Mouse (Mus musculus) large intestine, adult 2 months (tissue): ENCODE measurements around the gene A230050P20Rik. TPM values are rescaled to one million over a fixed set of nuclear protein-coding genes. Genes with fewer than 3 reads are reported as not detected.

Source experiments
- DNase-seq: peaks from one replicate; pipeline ENCODE4 v3.0.0-alpha.2; 2012; ENCODE audit warnings: low read depth, low spot score
- WGBS: fragments of 180-500 bp; shearing (Covaris S2); methylation state at CpG from one replicate; pipeline ENCODE4 v1.1.7; 2018; 5-methylcytosine and 5-hydroxymethylcytosine counted together
- polyA plus RNA-seq: library from polyadenylated mRNA; depleted of rRNA; stranded (reverse); fragments of >200 nt; gene quantifications from 2 replicates; pipeline ENCODE4 v1.2.3, GENCODE M21; 2012; rRNA removed

A230050P20Rik gene
- polyA plus RNA-seq, 1 experiment: 17.5 TPM

GRCm38 (mm10) chr9:20891339-20892103, 23.1 kb downstream of the A230050P20Rik start:
- WGBS: 77% methylated on average over 26 of the region's 26 CpGs
- DNase-seq: no peak

- WGBS: 55% methylated on average over 5 of the region's 5 CpGs
- no peak for DNase-seq
These were observed 23.7 kb downstream of the A230050P20Rik start for GRCm38 (mm10) chr9:20892104-20892653.

- WGBS: 60% methylated on average over 5 of the region's 5 CpGs
- no peak for DNase-seq
These were observed 24.6 kb downstream of the A230050P20Rik start for GRCm38 (mm10) chr9:20893069-20893468.

- no peak for DNase-seq
- 77% methylated on average over 13 of the region's 13 CpGs for WGBS
These were observed 25.3 kb downstream of the A230050P20Rik start for GRCm38 (mm10) chr9:20893590-20894343.

GRCm38 (mm10) chr9:20894629-20895028, 26.2 kb downstream of the A230050P20Rik start:
- DNase-seq: no peak
- WGBS: 91% methylated on average over 15 of the region's 15 CpGs

- no peak for DNase-seq
- 92% methylated on average over 9 of the region's 9 CpGs for WGBS
These were observed 26.9 kb downstream of the A230050P20Rik start for GRCm38 (mm10) chr9:20895382-20895781.

- DNase-seq: no peak
- 3% methylated on average over 39 of the region's 39 CpGs for WGBS
These were observed 29.5 kb downstream of the A230050P20Rik start for GRCm38 (mm10) chr9:20897736-20898510.

- peak; percentile 45 for DNase-seq
- WGBS: 2% methylated on average over 34 of the region's 34 CpGs
These were observed 30.1 kb downstream of the A230050P20Rik start, which contains the start of gene Eif3g for GRCm38 (mm10) chr9:20898511-20899073. Eif3g (minus strand) TSS chr9:20898623.

GRCm38 (mm10) chr9:20901466-20902173, 33.2 kb downstream of the A230050P20Rik start:
- DNase-seq: no peak
- WGBS: 4% methylated on average over 13 of the region's 13 CpGs

GRCm38 (mm10) chr9:20902174-20902491, 33.7 kb downstream of the A230050P20Rik start:
- DNase-seq: no peak
- WGBS: 17% methylated on average over 6 of the region's 6 CpGs

- no peak for DNase-seq
- 84% methylated on average over 9 of the region's 9 CpGs for WGBS
These were observed 41.5 kb downstream of the A230050P20Rik start for GRCm38 (mm10) chr9:20909948-20910347.

- WGBS: 71% methylated on average over 4 of the region's 4 CpGs
- no peak for DNase-seq
These were observed 47.7 kb downstream of the A230050P20Rik start for GRCm38 (mm10) chr9:20916160-20916559.

GRCm38 (mm10) chr9:20923258-20923657, 54.8 kb downstream of the A230050P20Rik start:
- 92% methylated on average over 3 of the region's 3 CpGs for WGBS
- DNase-seq: no peak

Other genes starting within 250 kb of the A230050P20Rik start
- 321 and 348 TPM in 2 replicates for gene Ubl5, start 225.8 kb upstream of the A230050P20Rik start, polyA plus RNA-seq
- gene Fbxl12, start 223.9 kb upstream of the A230050P20Rik start, polyA plus RNA-seq: 15.8 and 22.9 TPM in 2 replicates
- 13.5 and 13.8 TPM in 2 replicates for gene Pin1, start 216.5 kb upstream of the A230050P20Rik start, polyA plus RNA-seq
- gene Olfm2, start 122.3 kb upstream of the A230050P20Rik start, polyA plus RNA-seq: 1.2 and 1.4 TPM in 2 replicates
- 3.9 and 4.5 TPM in 2 replicates for gene Col5a3, start 53.6 kb upstream of the A230050P20Rik start, polyA plus RNA-seq
- gene Rdh8, start 50.1 kb upstream of the A230050P20Rik start, polyA plus RNA-seq: not detected in 2 replicates
- 3.7 and 4.0 TPM in 2 replicates for gene Angptl6, start 11.1 kb downstream of the A230050P20Rik start, polyA plus RNA-seq
- gene Ppan, start 19.5 kb downstream of the A230050P20Rik start, polyA plus RNA-seq: 49.0 and 60.7 TPM in 2 replicates
- gene Eif3g, start 30.0 kb downstream of the A230050P20Rik start, polyA plus RNA-seq: 113 and 117 TPM in 2 replicates
- gene Dnmt1, start 91.2 kb downstream of the A230050P20Rik start, polyA plus RNA-seq: 26.1 and 31.4 TPM in 2 replicates
- 3.6 and 3.8 TPM in 2 replicates for gene S1pr2, start 108.1 kb downstream of the A230050P20Rik start, polyA plus RNA-seq
- gene Mrpl4, start 134.1 kb downstream of the A230050P20Rik start, polyA plus RNA-seq: 97.6 and 106 TPM in 2 replicates
- gene Icam1, start 147.3 kb downstream of the A230050P20Rik start, polyA plus RNA-seq: 13.1 and 15.2 TPM in 2 replicates
- gene Icam4, start 160.7 kb downstream of the A230050P20Rik start, polyA plus RNA-seq: 0.19 and 0.38 TPM in 2 replicates
- 0.14 and 0.16 TPM in 2 replicates for gene Icam5, start 163.4 kb downstream of the A230050P20Rik start, polyA plus RNA-seq
- gene Zglp1, start 198.5 kb downstream of the A230050P20Rik start, polyA plus RNA-seq: 0.21 and 1.7 TPM in 2 replicates
- gene Gm49373, start 204.5 kb downstream of the A230050P20Rik start, polyA plus RNA-seq: 0.38 and 0.60 TPM in 2 replicates
- 36.7 and 37.6 TPM in 2 replicates for gene Fdx1l, start 205.0 kb downstream of the A230050P20Rik start, polyA plus RNA-seq
- 3.1 and 3.6 TPM in 2 replicates for gene Gm38431, start 223.4 kb downstream of the A230050P20Rik start, polyA plus RNA-seq
- gene Raver1, start 223.4 kb downstream of the A230050P20Rik start, polyA plus RNA-seq: 62.4 and 99.9 TPM in 2 replicates